Mouse (Mus musculus) lung, postnatal 0 days (tissue): Measurements from ENCODE around the gene Tmem200a.

Experiments
- CTCF ChIP-seq: IDR thresholded peaks from 2 replicates; pipeline ENCODE4 v1.5.1; 2016; ENCODE audit warnings: antibody characterized with exemption, mild to moderate bottlenecking
- EP300 ChIP-seq: IDR thresholded peaks from 2 replicates; pipeline ENCODE4 v1.6.1; 2016; ENCODE audit warnings: antibody characterized with exemption, mild to moderate bottlenecking, control low read depth

DNA sequence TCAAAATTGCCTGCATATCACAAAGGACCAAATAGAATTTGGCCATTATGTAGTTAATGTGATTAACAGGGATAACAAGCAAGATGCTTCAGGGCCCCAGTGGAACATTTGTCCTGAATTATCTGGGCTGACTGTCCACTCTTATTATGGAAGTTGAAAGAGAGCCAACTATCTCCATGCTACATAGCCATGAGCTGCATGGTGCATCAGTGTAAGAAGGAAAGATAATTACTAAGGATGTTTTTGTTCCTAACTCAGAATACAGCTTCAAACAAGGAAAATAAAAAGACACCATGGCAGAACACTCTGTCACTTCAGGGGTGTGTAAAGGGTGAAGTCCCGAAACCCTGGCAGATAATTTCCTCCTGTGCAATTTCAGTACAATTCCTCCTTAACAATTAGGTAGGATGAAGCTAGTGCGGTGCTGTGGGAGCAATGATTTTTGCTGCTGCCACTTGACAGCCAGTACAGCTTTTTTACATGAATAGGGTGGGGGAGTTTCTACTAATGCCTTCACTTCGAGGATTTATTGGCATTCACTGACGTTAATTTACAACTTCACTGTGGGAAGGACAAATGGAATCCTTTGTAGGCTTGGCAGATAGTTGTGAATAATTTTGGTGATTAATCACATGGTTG, 158.1 kb downstream of the Tmem200a start:
- TF ChIP-seq CTCF (no peak), EP300 (no peak)
